Mouse (Mus musculus): ENCODE measurements around the gene Qrich2.
"Not testable (repeated sequence)": the region's sequence is repeated elsewhere in the genome, so short reads cannot be mapped to it uniquely, and the experiment has no call there.

The Qrich2 gene

GRCm38 (mm10) chr11:116430723-116431427 lies 35.2 kb downstream of the Qrich2 start:
- in situ Hi-C loops (cut with MseI, MboI): no loop called here

GRCm38 (mm10) chr11:116429862-116430613 lies 36.0 kb downstream of the Qrich2 start:
- in situ Hi-C loops (cut with MseI, MboI): no loop called here

- in situ Hi-C loops (cut with MseI, MboI): no loop called here
Measured at GRCm38 (mm10) chr11:116428872-116429859, 36.9 kb downstream of the Qrich2 start.

GRCm38 (mm10) chr11:116426852-116427575 lies 39.0 kb downstream of the Qrich2 start:
- in situ Hi-C loops (cut with MseI, MboI): no loop called here

GRCm38 (mm10) chr11:116426328-116426727 lies 39.7 kb downstream of the Qrich2 start:
- in situ Hi-C loops (cut with MseI, MboI): not testable (repeated sequence)

GRCm38 (mm10) chr11:116424621-116425407 lies 41.2 kb downstream of the Qrich2 start:
- in situ Hi-C loops (cut with MseI, MboI): no loop called here

GRCm38 (mm10) chr11:116423782-116424620 lies 42.0 kb downstream of the Qrich2 start:
- in situ Hi-C loops (cut with MseI, MboI): no loop called here

- in situ Hi-C loops (cut with MseI, MboI): no loop called here
Measured at GRCm38 (mm10) chr11:116423214-116423613, 42.8 kb downstream of the Qrich2 start.

GRCm38 (mm10) chr11:116422562-116422961 lies 43.5 kb downstream of the Qrich2 start:
- in situ Hi-C loops (cut with MseI, MboI): no loop called here

GRCm38 (mm10) chr11:116421102-116421501 lies 44.9 kb downstream of the Qrich2 start:
- in situ Hi-C loops (cut with MseI, MboI): no loop called here

- in situ Hi-C loops (cut with MseI, MboI): no loop called here
Measured at GRCm38 (mm10) chr11:116418841-116419462, 47.1 kb downstream of the Qrich2 start.

- in situ Hi-C loops (cut with MseI, MboI): no loop called here
Measured at GRCm38 (mm10) chr11:116418194-116418840, 47.7 kb downstream of the Qrich2 start.

GRCm38 (mm10) chr11:116417054-116417453 lies 49.0 kb downstream of the Qrich2 start:
- in situ Hi-C loops (cut with MseI, MboI): no loop called here

- in situ Hi-C loops (cut with MseI, MboI): no loop called here
Measured at GRCm38 (mm10) chr11:116416196-116416943, 49.7 kb downstream of the Qrich2 start.

GRCm38 (mm10) chr11:116413631-116414022 lies 52.4 kb downstream of the Qrich2 start:
- in situ Hi-C loops (cut with MseI, MboI): no loop called here

GRCm38 (mm10) chr11:116412904-116413630 lies 53.0 kb downstream of the Qrich2 start, which contains the start of gene Rnf157:
TSS of gene Rnf157 (minus strand) at chr11:116413032.
- in situ Hi-C loops (cut with MseI, MboI): no loop called here
